Mouse (Mus musculus): Measurements from ENCODE around the gene Gm3336. TPM values are rescaled to one million over a fixed set of nuclear protein-coding genes. Genes with fewer than 3 reads are reported as not detected.

The Gm3336 gene
- polyA plus RNA-seq, 1 experiment from 2014 or later: 2.8 TPM

DNA sequence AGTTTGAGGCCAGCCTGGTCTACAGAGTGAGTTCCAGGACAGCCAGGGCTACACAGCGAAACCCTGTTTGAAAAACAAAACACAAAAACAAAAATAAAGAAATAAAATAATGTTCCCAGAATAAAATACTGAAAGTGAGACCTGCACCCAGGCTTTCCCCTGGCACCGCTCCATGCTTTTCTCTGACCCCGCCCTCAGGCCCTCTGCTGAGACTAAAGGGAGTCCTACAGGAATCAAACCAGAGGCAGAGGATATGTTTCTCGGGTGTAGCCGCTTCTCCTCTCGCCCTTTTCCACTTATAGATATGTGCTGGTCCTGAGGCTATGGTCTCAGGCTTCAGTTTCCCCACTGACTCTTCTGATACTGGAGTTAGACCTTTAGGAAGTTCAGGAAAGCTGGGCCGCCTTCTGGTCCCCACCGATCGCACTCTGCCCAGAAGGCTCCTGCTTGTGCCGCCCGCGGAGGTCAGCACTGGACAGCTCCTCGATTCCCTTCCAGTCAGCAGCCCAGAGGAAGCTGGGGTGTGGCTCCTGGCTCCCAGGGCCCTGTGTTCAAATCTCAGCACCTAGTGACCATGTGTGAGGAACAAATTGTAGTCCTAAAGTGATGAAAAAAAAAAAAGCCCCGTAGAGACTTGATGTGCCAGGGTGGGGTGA lies 7.6 kb downstream of the Gm3336 start:
- WGBS: 31% methylated on average over 14 of the region's 14 CpGs
- H3K4me1 ChIP-seq (replicated peaks; ENCODE audit: control insufficient read depth, insufficient read depth, low read length): no peaks in the 10 kb centered on the region
- no peak for TF ChIP-seq CTCF (IDR thresholded peaks at IDR 0.05; ENCODE audit: low read depth)
- H3K4me2 ChIP-seq (replicated peaks; ENCODE audit: low read depth): no peak overlapping the region
- no peak overlapping the region for H3K4me3 ChIP-seq (ENCODE audit: low read depth, low read length)
- no peak overlapping the region for H3K9ac ChIP-seq (ENCODE audit: low read depth, low read length)
- no peak for ATAC-seq
- no peak overlapping the region for H3K27ac ChIP-seq (ENCODE audit: low read depth, low read length)
- no peaks in the 10 kb centered on the region for H3K36me3 ChIP-seq (ENCODE audit: control insufficient read depth, insufficient read depth)
- H3K9me3 ChIP-seq (ENCODE audit: control insufficient read depth): no peaks in the 10 kb centered on the region
- H3K27me3 ChIP-seq (replicated peaks; ENCODE audit: control insufficient read depth, insufficient read depth, low read length): no peaks in the 10 kb centered on the region; the same call in 1 of the 2 replicates

DNA sequence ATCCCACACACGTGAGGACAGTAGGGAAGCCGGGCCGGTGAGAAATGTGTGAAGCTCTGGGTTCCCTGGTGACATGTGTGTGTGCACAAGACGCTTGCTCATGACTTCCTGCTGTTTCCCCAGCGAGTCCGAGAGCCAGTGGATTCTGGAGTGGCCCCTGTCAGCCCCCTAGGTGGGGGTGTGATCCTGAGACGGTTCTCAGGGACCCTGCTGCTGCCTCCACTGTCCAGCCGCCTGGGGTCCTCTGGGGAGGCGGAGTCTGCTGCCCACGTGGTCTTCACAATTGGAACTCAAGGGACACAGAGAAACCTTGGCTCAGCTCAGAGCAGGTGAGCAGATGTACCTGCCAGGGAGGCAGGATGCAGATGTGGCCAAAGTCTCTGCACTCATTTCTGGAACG lies 8.4 kb downstream of the Gm3336 start:
- H3K36me3 ChIP-seq (ENCODE audit: control insufficient read depth, insufficient read depth): no peaks in the 10 kb centered on the region
- H3K9ac ChIP-seq (ENCODE audit: low read depth, low read length): no peak overlapping the region
- no peaks in the 10 kb centered on the region for H3K4me1 ChIP-seq (replicated peaks; ENCODE audit: control insufficient read depth, insufficient read depth, low read length)
- TF ChIP-seq CTCF (IDR thresholded peaks at IDR 0.05; ENCODE audit: low read depth): no peak
- no peaks in the 10 kb centered on the region; the same call in 1 of the 2 replicates for H3K27me3 ChIP-seq (replicated peaks; ENCODE audit: control insufficient read depth, insufficient read depth, low read length)
- ATAC-seq: no peak
- no peak overlapping the region for H3K4me3 ChIP-seq (ENCODE audit: low read depth, low read length)
- H3K9me3 ChIP-seq (ENCODE audit: control insufficient read depth): no peaks in the 10 kb centered on the region
- H3K4me2 ChIP-seq (replicated peaks; ENCODE audit: low read depth): no peak overlapping the region
- 45% methylated on average over 11 of the region's 11 CpGs for WGBS
- H3K27ac ChIP-seq (ENCODE audit: low read depth, low read length): no peak overlapping the region

DNA sequence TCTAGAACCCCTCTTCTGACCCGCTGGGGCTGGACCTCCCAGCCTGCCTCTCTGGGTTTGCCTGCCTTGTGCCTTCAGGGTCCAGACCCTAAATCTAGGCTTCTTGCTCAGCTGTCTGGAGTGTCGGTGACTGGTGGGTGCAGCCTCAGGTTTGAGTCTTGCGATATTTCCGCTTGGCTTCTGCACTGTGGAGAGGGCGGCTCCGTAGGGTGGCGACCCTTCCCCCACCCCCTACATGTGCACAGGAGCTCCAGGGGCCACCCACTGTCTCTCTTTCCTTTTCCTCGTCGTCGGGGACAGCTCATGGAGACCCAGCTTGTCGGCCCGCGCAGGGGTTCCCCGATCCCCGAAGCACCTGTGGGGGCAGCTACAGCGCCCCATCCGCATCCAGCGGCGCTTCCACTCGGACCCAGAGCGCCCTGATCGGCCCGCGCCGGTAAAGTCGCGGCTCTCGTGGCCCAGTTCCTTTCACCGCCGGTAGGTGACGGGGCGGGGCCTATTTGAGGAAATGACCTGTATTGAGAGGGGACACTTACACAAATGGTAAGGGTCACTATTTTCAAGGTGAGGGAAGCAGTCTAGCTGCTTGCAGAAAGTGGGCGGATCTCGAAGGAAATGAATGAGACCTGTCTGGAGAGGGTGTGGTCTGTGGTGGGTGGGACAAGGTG lies 11.6 kb downstream of the Gm3336 start:
- peak; percentile 46 for ATAC-seq

DNA sequence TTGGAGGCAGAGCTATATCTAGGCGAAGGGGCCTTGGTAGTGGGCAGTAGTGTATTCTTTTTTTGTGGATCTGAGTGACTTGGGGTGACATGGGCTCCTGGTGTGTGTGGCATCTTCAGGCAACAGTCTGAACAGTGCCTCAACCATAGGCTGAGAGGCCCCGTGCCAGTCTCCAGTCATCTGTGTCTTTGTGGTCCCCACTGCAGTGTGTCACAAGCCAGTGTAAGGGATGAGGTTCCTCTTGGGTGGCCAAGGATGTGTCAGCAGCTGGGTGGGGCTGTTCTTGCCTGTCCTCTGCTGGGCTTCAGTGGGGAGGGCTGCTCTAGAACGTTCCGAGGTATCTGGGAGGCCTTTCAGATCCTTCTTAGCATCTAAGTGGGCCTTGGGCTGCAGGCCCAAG lies 12.6 kb downstream of the Gm3336 start:
- Histone ChIP-seq H3K9me3 (ENCODE audit: control insufficient read depth) (no peaks in the 10 kb centered on the region), H3K27ac (ENCODE audit: low read depth, low read length) (no peak overlapping the region), H3K4me3 (ENCODE audit: low read depth, low read length) (no peak overlapping the region), H3K4me2 (replicated peaks; ENCODE audit: low read depth) (no peak overlapping the region), H3K36me3 (ENCODE audit: control insufficient read depth, insufficient read depth) (no peaks in the 10 kb centered on the region), H3K9ac (ENCODE audit: low read depth, low read length) (no peak overlapping the region), H3K27me3 (replicated peaks; ENCODE audit: control insufficient read depth, insufficient read depth, low read length) (no peaks in the 10 kb centered on the region; the same call in 1 of the 2 replicates), H3K4me1 (replicated peaks; ENCODE audit: control insufficient read depth, insufficient read depth, low read length) (no peaks in the 10 kb centered on the region)
- WGBS: 81% methylated on average over 4 of the region's 4 CpGs
- TF ChIP-seq CTCF (IDR thresholded peaks at IDR 0.05; ENCODE audit: low read depth): no peak
- no peak for ATAC-seq

More for the DNA sequence above, 11.6 kb downstream of the Gm3336 start:
- H3K4me1 ChIP-seq (replicated peaks; ENCODE audit: control insufficient read depth, insufficient read depth, low read length): no peaks in the 10 kb centered on the region
- peak; percentile 60 for TF ChIP-seq CTCF (IDR thresholded peaks at IDR 0.05; ENCODE audit: low read depth)
- no peaks in the 10 kb centered on the region for H3K9me3 ChIP-seq (ENCODE audit: control insufficient read depth)
- 3% methylated on average over 34 of the region's 34 CpGs for WGBS
- peak overlapping the region; percentile 69 for H3K4me2 ChIP-seq (replicated peaks; ENCODE audit: low read depth)
- peak overlapping the region; percentile 23 for H3K4me3 ChIP-seq (ENCODE audit: low read depth, low read length)
- H3K36me3 ChIP-seq (ENCODE audit: control insufficient read depth, insufficient read depth): no peaks in the 10 kb centered on the region
- H3K27ac ChIP-seq (ENCODE audit: low read depth, low read length): no peak overlapping the region
- H3K27me3 ChIP-seq (replicated peaks; ENCODE audit: control insufficient read depth, insufficient read depth, low read length): no peaks in the 10 kb centered on the region; the same call in 1 of the 2 replicates
- no peak overlapping the region for H3K9ac ChIP-seq (ENCODE audit: low read depth, low read length)

DNA sequence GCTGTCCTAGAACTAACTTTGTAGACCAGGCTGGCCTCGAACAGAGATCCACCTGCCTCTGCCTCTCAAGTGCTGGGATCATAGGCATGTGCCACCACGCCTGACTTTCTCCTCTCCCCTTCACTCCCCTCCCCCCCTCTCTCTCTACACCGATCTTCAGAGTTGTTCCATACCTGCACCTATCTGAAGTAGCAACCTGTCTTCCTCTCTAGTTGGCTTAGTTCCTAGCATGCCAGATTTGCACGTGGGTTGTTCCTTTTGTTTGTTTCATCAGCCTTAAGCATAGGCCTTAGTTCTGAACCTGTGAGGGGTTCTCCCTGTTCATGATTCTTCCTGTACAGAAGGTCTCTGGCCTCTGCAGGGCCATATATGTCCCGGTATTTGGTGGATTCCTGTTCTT lies 19.4 kb downstream of the Gm3336 start:
- no peak for ATAC-seq
- no peak overlapping the region for H3K4me2 ChIP-seq (replicated peaks; ENCODE audit: low read depth)
- no peaks in the 10 kb centered on the region for H3K9me3 ChIP-seq (ENCODE audit: control insufficient read depth)
- H3K9ac ChIP-seq (ENCODE audit: low read depth, low read length): no peak overlapping the region
- H3K4me1 ChIP-seq (replicated peaks; ENCODE audit: control insufficient read depth, insufficient read depth, low read length): no peaks in the 10 kb centered on the region
- TF ChIP-seq CTCF (IDR thresholded peaks at IDR 0.05; ENCODE audit: low read depth): no peak
- no peak overlapping the region for H3K4me3 ChIP-seq (ENCODE audit: low read depth, low read length)
- WGBS: 68% methylated on average over 5 of the region's 5 CpGs
- H3K27ac ChIP-seq (ENCODE audit: low read depth, low read length): no peak overlapping the region
- H3K36me3 ChIP-seq (ENCODE audit: control insufficient read depth, insufficient read depth): no peaks in the 10 kb centered on the region
- H3K27me3 ChIP-seq (replicated peaks; ENCODE audit: control insufficient read depth, insufficient read depth, low read length): peaks cover 6% of the 10 kb centered on the region

DNA sequence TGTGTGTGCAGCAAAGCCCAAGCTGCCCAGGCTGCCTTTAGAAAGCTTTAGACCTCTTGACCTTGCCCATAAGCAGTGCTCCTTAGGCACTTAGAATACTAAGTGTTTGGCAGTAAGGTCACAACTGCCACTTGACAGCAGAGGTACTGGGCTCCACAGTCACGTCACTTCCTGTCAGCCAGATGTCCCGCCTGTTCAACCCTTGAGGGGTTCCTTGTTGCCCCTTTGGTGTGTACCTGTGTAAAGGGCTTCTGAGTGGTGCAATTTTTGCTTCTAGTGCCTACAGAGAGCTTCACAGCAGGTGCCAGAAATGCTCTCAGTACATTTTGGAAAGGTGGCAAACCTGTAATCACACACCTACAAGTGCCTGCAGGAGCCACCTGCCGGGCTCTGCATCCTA lies 19.9 kb downstream of the Gm3336 start:
- H3K4me2 ChIP-seq (replicated peaks; ENCODE audit: low read depth): no peak overlapping the region
- no peak overlapping the region for H3K4me3 ChIP-seq (ENCODE audit: low read depth, low read length)
- no peak overlapping the region for H3K9ac ChIP-seq (ENCODE audit: low read depth, low read length)
- no peaks in the 10 kb centered on the region for H3K4me1 ChIP-seq (replicated peaks; ENCODE audit: control insufficient read depth, insufficient read depth, low read length)
- H3K9me3 ChIP-seq (ENCODE audit: control insufficient read depth): no peaks in the 10 kb centered on the region
- no peaks in the 10 kb centered on the region for H3K36me3 ChIP-seq (ENCODE audit: control insufficient read depth, insufficient read depth)
- no peak overlapping the region for H3K27ac ChIP-seq (ENCODE audit: low read depth, low read length)
- 76% methylated on average over 3 of the region's 3 CpGs for WGBS
- no peak for ATAC-seq
- peaks cover 11% of the 10 kb centered on the region for H3K27me3 ChIP-seq (replicated peaks; ENCODE audit: control insufficient read depth, insufficient read depth, low read length)
- no peak for TF ChIP-seq CTCF (IDR thresholded peaks at IDR 0.05; ENCODE audit: low read depth)
